Mouse (Mus musculus) midbrain, postnatal 0 days (tissue): ENCODE measurements around the gene Ccdc32. TPM values are rescaled to one million over a fixed set of nuclear protein-coding genes. Genes with fewer than 3 reads are reported as not detected.

ENCODE experiments used
- ATAC-seq: fragments of 200-750 bp; cut with Nextera tagmentation; 2 replicates; pipeline ENCODE4 v1.8.0; 2017; ENCODE audit warnings: moderate number of reproducible peaks, mild to moderate bottlenecking, moderate TSS enrichment, moderate library complexity; ENCODE audit not compliant: low FRiP score
- DNase-seq: peaks from one replicate; pipeline ENCODE4 v3.0.0-alpha.2; 2015; ENCODE audit warnings: low spot score
- H3K27ac ChIP-seq: fragments of 300-500 bp; sonication (generic); 2 replicates; pipeline ENCODE4 v1.5.1; 2014; ENCODE audit warnings: low read depth, mild to moderate bottlenecking, low read length, mixed read lengths
- H3K27me3 ChIP-seq: fragments of 300-500 bp; sonication (generic); 2 replicates; pipeline ENCODE4 v1.6.1; 2014; ENCODE audit warnings: low read length, control low read depth, mixed read lengths; ENCODE audit not compliant: insufficient read depth
- H3K36me3 ChIP-seq: fragments of 300-500 bp; sonication (generic); 2 replicates; pipeline ENCODE4 v1.6.1; 2014; ENCODE audit warnings: low read length, control low read depth, mixed read lengths; ENCODE audit not compliant: insufficient read depth
- H3K4me1 ChIP-seq: fragments of 300-500 bp; sonication (generic); 2 replicates; pipeline ENCODE4 v1.6.1; 2014; ENCODE audit warnings: mild to moderate bottlenecking, control low read depth, antibody characterized with exemption, low read length, mixed read lengths; ENCODE audit not compliant: insufficient read depth
- H3K4me2 ChIP-seq: fragments of 300-500 bp; sonication (generic); 2 replicates; pipeline ENCODE4 v1.6.1; 2014; ENCODE audit warnings: low read depth, mild to moderate bottlenecking, low read length, mixed read lengths; ENCODE audit not compliant: poor library complexity, severe bottlenecking
- H3K4me3 ChIP-seq: fragments of 300-500 bp; sonication (generic); 2 replicates; pipeline ENCODE4 v1.5.1; 2014; ENCODE audit warnings: low read depth, mild to moderate bottlenecking, low read length, moderate library complexity
- H3K9ac ChIP-seq: fragments of 300-500 bp; sonication (generic); replicated peaks from 2 replicates; pipeline ENCODE4 v1.6.1; 2014; ENCODE audit warnings: mild to moderate bottlenecking, low read length, moderate library complexity, mixed read lengths; ENCODE audit not compliant: poor library complexity, severe bottlenecking
- H3K9me3 ChIP-seq: fragments of 300-500 bp; sonication (generic); 2 replicates; pipeline ENCODE4 v1.6.1; 2016; ENCODE audit warnings: low read length, control low read depth
- CTCF ChIP-seq: IDR thresholded peaks from 2 replicates; pipeline ENCODE4 v1.5.1; 2016; ENCODE audit warnings: antibody characterized with exemption, mild to moderate bottlenecking
- WGBS: fragments of 180-500 bp; shearing (Covaris S2); extraction: QIAGEN DNeasy Blood & Tissue Kit; methylation state at CpG from one replicate; pipeline ENCODE4 v1.1.7; 2014; 5-methylcytosine and 5-hydroxymethylcytosine counted together
- polyA plus RNA-seq: library from polyadenylated mRNA; unstranded; fragments of >200 nt; fragmentation: Nextera tagmentation; extraction: Ambion mirVana; gene quantifications from 2 replicates; pipeline ENCODE4 v1.2.1, GENCODE M21; 2015
- total RNA-seq: library from RNA; depleted of rRNA; stranded (reverse); fragments of >200 nt; gene quantifications from 2 replicates; pipeline ENCODE4 v1.2.3, GENCODE M21; 2014; rRNA removed

Gene Ccdc32
- total and polyA plus RNA-seq, 2 experiments from 2014 or later: 26.5 to 49.4 TPM

- DNase-seq (peak; percentile 80), ATAC-seq (peak; percentile 83)
- peak overlapping the region; percentile 87 for H3K4me2 ChIP-seq
- H3K36me3 ChIP-seq: no peaks in the 10 kb centered on the region
- H3K9me3 ChIP-seq: no peaks in the 10 kb centered on the region
- H3K27me3 ChIP-seq: peaks cover 17% of the 10 kb centered on the region
- 0 out of 2 replicates have a peak, but pooled peaks cover 3% of the 10 kb centered on the region for H3K4me1 ChIP-seq
- H3K4me3 ChIP-seq: peak overlapping the region; percentile 50
- peak; percentile 76 for TF ChIP-seq CTCF
- H3K27ac ChIP-seq: peak overlapping the region; percentile 32; the same call in 1 of the 2 replicates
- under 1% methylated on average over 57 of the region's 57 CpGs for WGBS
- peak overlapping the region; percentile 64 for H3K9ac ChIP-seq
Measured at GRCm38 (mm10) chr2:118976282-118976929, 52.8 kb downstream of the Ccdc32 start.

- H3K4me2 ChIP-seq: peak overlapping the region; percentile 87
- H3K36me3 ChIP-seq: no peaks in the 10 kb centered on the region
- DNase-seq (peak; percentile 17), ATAC-seq (peak; percentile 24; the same call in 1 of the 2 replicates)
- H3K9ac ChIP-seq: peak overlapping the region; percentile 64
- 0 out of 2 replicates have a peak overlapping the region, but pooled peaks have one; percentile 32 for H3K27ac ChIP-seq
- H3K27me3 ChIP-seq: peaks cover 17% of the 10 kb centered on the region
- no peaks in the 10 kb centered on the region for H3K9me3 ChIP-seq
- H3K4me1 ChIP-seq: 0 out of 2 replicates have a peak, but pooled peaks cover 3% of the 10 kb centered on the region
- WGBS: under 1% methylated on average over 15 of the region's 15 CpGs
- peak overlapping the region; percentile 50 for H3K4me3 ChIP-seq
- no peak for TF ChIP-seq CTCF
Measured at GRCm38 (mm10) chr2:118975855-118976254, 53.3 kb downstream of the Ccdc32 start.

GRCm38 (mm10) chr2:118972687-118973376, 56.4 kb downstream of the Ccdc32 start:
- Histone ChIP-seq H3K27ac (no peak overlapping the region), H3K9ac (peak overlapping the region; percentile 39), H3K27me3 (peaks cover 16% of the 10 kb centered on the region), H3K9me3 (no peaks in the 10 kb centered on the region), H3K36me3 (no peaks in the 10 kb centered on the region), H3K4me1 (0 out of 2 replicates have a peak, but pooled peaks cover 3% of the 10 kb centered on the region), H3K4me3 (peak overlapping the region; percentile 39), H3K4me2 (peak overlapping the region; percentile 89)
- TF ChIP-seq CTCF: peak; percentile 91
- WGBS: 1% methylated on average over 33 of the region's 33 CpGs
- DNase-seq: peak; percentile 84
- peak; percentile 59 for ATAC-seq

- Histone ChIP-seq H3K27me3 (peaks cover 13% of the 10 kb centered on the region), H3K27ac (no peak overlapping the region), H3K9ac (no peak overlapping the region), H3K4me3 (no peak overlapping the region), H3K4me1 (0 out of 2 replicates have a peak, but pooled peaks cover 3% of the 10 kb centered on the region), H3K4me2 (no peak overlapping the region), H3K9me3 (no peaks in the 10 kb centered on the region), H3K36me3 (no peaks in the 10 kb centered on the region)
- ATAC-seq (no peak), DNase-seq (no peak)
- no peak for TF ChIP-seq CTCF
- WGBS: 86% methylated on average over 5 of the region's 5 CpGs
Measured at GRCm38 (mm10) chr2:118972048-118972447, 57.1 kb downstream of the Ccdc32 start.

- no peak for TF ChIP-seq CTCF
- no peaks in the 10 kb centered on the region for H3K9me3 ChIP-seq
- DNase-seq: no peak
- 92% methylated on average over 11 of the region's 11 CpGs for WGBS
- no peak overlapping the region for H3K4me3 ChIP-seq
- no peak overlapping the region for H3K27ac ChIP-seq
- no peaks in the 10 kb centered on the region for H3K4me1 ChIP-seq
- H3K4me2 ChIP-seq: no peak overlapping the region
- H3K27me3 ChIP-seq: peaks cover 11% of the 10 kb centered on the region
- no peak overlapping the region for H3K9ac ChIP-seq
- no peaks in the 10 kb centered on the region for H3K36me3 ChIP-seq
- ATAC-seq: no peak
Measured at GRCm38 (mm10) chr2:118969585-118970147, 59.5 kb downstream of the Ccdc32 start.

Other genes with a start within 250 kb of the Ccdc32 start
- 180 and 201 TPM in 2 replicates for gene Disp2, start 249.7 kb downstream of the Ccdc32 start, total RNA-seq
- 68.7 and 72.6 TPM in 2 replicates for gene Disp2, start 249.7 kb downstream of the Ccdc32 start, polyA plus RNA-seq
- gene Knstrn, start 215.4 kb downstream of the Ccdc32 start, total RNA-seq: 3.1 and 4.5 TPM in 2 replicates
- gene Knstrn, start 215.4 kb downstream of the Ccdc32 start, polyA plus RNA-seq: 5.6 and 6.6 TPM in 2 replicates
- gene Ivd, start 167.4 kb downstream of the Ccdc32 start, total RNA-seq: 57.5 and 62.4 TPM in 2 replicates
- 50.7 and 54.9 TPM in 2 replicates for gene Ivd, start 167.4 kb downstream of the Ccdc32 start, polyA plus RNA-seq
- gene Bahd1, start 129.0 kb downstream of the Ccdc32 start, total RNA-seq: 22.0 and 28.6 TPM in 2 replicates
- 6.1 and 6.6 TPM in 2 replicates for gene Bahd1, start 129.0 kb downstream of the Ccdc32 start, polyA plus RNA-seq
- 4.9 TPM in 2 replicates for gene Chst14, start 102.9 kb downstream of the Ccdc32 start, total RNA-seq
- gene Chst14, start 102.9 kb downstream of the Ccdc32 start, polyA plus RNA-seq: 3.0 and 3.1 TPM in 2 replicates
- gene Rpusd2, start 5.4 kb upstream of the Ccdc32 start, total RNA-seq: 10.1 and 10.2 TPM in 2 replicates
- 2.9 and 3.2 TPM in 2 replicates for gene Rpusd2, start 5.4 kb upstream of the Ccdc32 start, polyA plus RNA-seq
- gene Knl1, start 17.7 kb upstream of the Ccdc32 start, total RNA-seq: 1.5 and 2.3 TPM in 2 replicates
- 1.9 and 3.7 TPM in 2 replicates for gene Knl1, start 17.7 kb upstream of the Ccdc32 start, polyA plus RNA-seq
- 0.22 and 0.66 TPM in 2 replicates for gene Rad51, start 83.4 kb upstream of the Ccdc32 start, total RNA-seq
- 3.9 and 5.9 TPM in 2 replicates for gene Rad51, start 83.4 kb upstream of the Ccdc32 start, polyA plus RNA-seq
- gene Rmdn3, start 127.6 kb upstream of the Ccdc32 start, total RNA-seq: 34.8 and 37.2 TPM in 2 replicates
- 38.8 and 43.1 TPM in 2 replicates for gene Rmdn3, start 127.6 kb upstream of the Ccdc32 start, polyA plus RNA-seq
- gene Gchfr, start 138.4 kb upstream of the Ccdc32 start, total RNA-seq: 11.0 and 15.9 TPM in 2 replicates
- 9.9 and 12.0 TPM in 2 replicates for gene Gchfr, start 138.4 kb upstream of the Ccdc32 start, polyA plus RNA-seq
- 0.05 TPM in 1 of 2 replicates, not detected in the other for gene Gm14137, start 145.1 kb upstream of the Ccdc32 start, total RNA-seq
- gene Gm14137, start 145.1 kb upstream of the Ccdc32 start, polyA plus RNA-seq: 0.32 and 0.47 TPM in 2 replicates
- 30.5 and 44.0 TPM in 2 replicates for gene Zfyve19, start 179.2 kb upstream of the Ccdc32 start, total RNA-seq
- gene Zfyve19, start 179.2 kb upstream of the Ccdc32 start, polyA plus RNA-seq: 52.0 and 57.3 TPM in 2 replicates
- gene Dnajc17, start 179.4 kb upstream of the Ccdc32 start, total RNA-seq: 22.1 and 24.5 TPM in 2 replicates
- 24.5 and 25.9 TPM in 2 replicates for gene Dnajc17, start 179.4 kb upstream of the Ccdc32 start, polyA plus RNA-seq
- gene Ppp1r14d, start 200.5 kb upstream of the Ccdc32 start, total RNA-seq: not detected in 2 replicates
- not detected in 2 replicates for gene Ppp1r14d, start 200.5 kb upstream of the Ccdc32 start, polyA plus RNA-seq
- 1.3 and 1.9 TPM in 2 replicates for gene Spint1, start 208.0 kb upstream of the Ccdc32 start, total RNA-seq
- 0.93 and 1.1 TPM in 2 replicates for gene Spint1, start 208.0 kb upstream of the Ccdc32 start, polyA plus RNA-seq
- gene Rhov, start 241.9 kb upstream of the Ccdc32 start, total RNA-seq: 24.5 and 32.7 TPM in 2 replicates
- gene Rhov, start 241.9 kb upstream of the Ccdc32 start, polyA plus RNA-seq: 37.7 and 43.7 TPM in 2 replicates